Mouse (Mus musculus) liver, embryonic 16.5 days (tissue): ENCODE measurements around the gene Sp6. TPM values are rescaled to one million over a fixed set of nuclear protein-coding genes. Genes with fewer than 3 reads are reported as not detected.

Experiments used
- ATAC-seq: fragments of 200-750 bp; cut with Nextera tagmentation; 2 replicates; pipeline ENCODE4 v1.8.0; 2017; ENCODE audit warnings: low read depth, mild to moderate bottlenecking, moderate number of reproducible peaks, moderate library complexity
- H3K27ac ChIP-seq: fragments of 300-500 bp; sonication (generic); 2 replicates; pipeline ENCODE4 v1.5.1; 2014; ENCODE audit warnings: mild to moderate bottlenecking, low read length
- H3K27me3 ChIP-seq: fragments of 300-500 bp; sonication (generic); 2 replicates; pipeline ENCODE4 v1.6.1; 2014; ENCODE audit warnings: low read depth, low read length, mixed read lengths; ENCODE audit not compliant: control insufficient read depth, insufficient read depth
- H3K36me3 ChIP-seq: fragments of 300-500 bp; sonication (generic); 2 replicates; pipeline ENCODE4 v1.6.1; 2014; ENCODE audit warnings: mild to moderate bottlenecking; ENCODE audit not compliant: control insufficient read depth, insufficient read depth
- H3K4me1 ChIP-seq: fragments of 300-500 bp; sonication (generic); 2 replicates; pipeline ENCODE4 v1.6.1; 2014; ENCODE audit warnings: low read depth, low read length, mixed read lengths; ENCODE audit not compliant: control insufficient read depth
- H3K4me2 ChIP-seq: fragments of 300-500 bp; sonication (generic); 2 replicates; pipeline ENCODE4 v1.6.1; 2014; ENCODE audit warnings: low read depth, low read length, mixed read lengths
- H3K4me3 ChIP-seq: fragments of 300-500 bp; sonication (generic); 2 replicates; pipeline ENCODE4 v1.5.1; 2014; ENCODE audit warnings: low read depth, mild to moderate bottlenecking, low read length
- H3K9ac ChIP-seq: fragments of 300-500 bp; sonication (generic); 2 replicates; pipeline ENCODE4 v1.6.1; 2014; ENCODE audit warnings: low read depth, low read length
- H3K9me3 ChIP-seq: fragments of 300-500 bp; sonication (generic); replicated peaks from 2 replicates; pipeline ENCODE4 v1.6.1; 2016; ENCODE audit warnings: low read length; ENCODE audit not compliant: control insufficient read depth
- WGBS: fragments of 180-500 bp; shearing (Covaris S2); extraction: QIAGEN DNeasy Blood & Tissue Kit; methylation state at CpG from one replicate; pipeline ENCODE4 v1.1.7; 2014; ENCODE audit not compliant: insufficient replicate concordance; 5-methylcytosine and 5-hydroxymethylcytosine counted together
- polyA plus RNA-seq: library from polyadenylated mRNA; unstranded; fragments of >200 nt; fragmentation: Nextera tagmentation; extraction: Ambion mirVana; gene quantifications from 2 replicates; pipeline ENCODE4 v1.2.1, GENCODE M21; 2015

Gene Sp6
- polyA plus RNA-seq: not detected in 2 replicates

GRCm38 (mm10) chr11:97013121-97013670 is at the start of gene Sp6:
Sp6 (plus strand) TSS chr11:97013394.
- no peaks in the 10 kb centered on the region for H3K36me3 ChIP-seq
- peaks cover 59% of the 10 kb centered on the region for H3K27me3 ChIP-seq
- no peak within 1 kb of the TSS for H3K4me3 ChIP-seq
- no peak within 1 kb of the TSS for H3K9ac ChIP-seq
- no peaks in the 10 kb centered on the region for H3K4me1 ChIP-seq
- no peak for ATAC-seq
- no peak within 1 kb of the TSS for H3K27ac ChIP-seq
- H3K4me2 ChIP-seq: no peak within 1 kb of the TSS
- no peaks in the 10 kb centered on the region for H3K9me3 ChIP-seq
- WGBS: 27% methylated on average over 8 of the region's 8 CpGs

- H3K4me2 ChIP-seq: no peak overlapping the region
- peaks cover 60% of the 10 kb centered on the region for H3K4me1 ChIP-seq
- H3K27me3 ChIP-seq: no peaks in the 10 kb centered on the region
- peak overlapping the region; percentile 50 for H3K27ac ChIP-seq
- ATAC-seq: peak; percentile 61
- peaks cover 44% of the 10 kb centered on the region for H3K36me3 ChIP-seq
- WGBS: 25% methylated on average over 8 of the region's 8 CpGs
- peak overlapping the region; percentile 27; the same call in 1 of the 2 replicates for H3K9ac ChIP-seq
- no peaks in the 10 kb centered on the region for H3K9me3 ChIP-seq
- H3K4me3 ChIP-seq: no peak overlapping the region
Observed at GRCm38 (mm10) chr11:96963580-96963979, 49.6 kb upstream of the Sp6 start.

GRCm38 (mm10) chr11:96966172-96966571 is 47.0 kb upstream of the Sp6 start:
- Histone ChIP-seq H3K36me3 (peaks cover 18% of the 10 kb centered on the region), H3K4me1 (peaks cover 76% of the 10 kb centered on the region), H3K27me3 (no peaks in the 10 kb centered on the region), H3K4me3 (no peak overlapping the region), H3K9ac (no peak overlapping the region), H3K9me3 (no peaks in the 10 kb centered on the region), H3K27ac (peak overlapping the region; percentile 45), H3K4me2 (no peak overlapping the region)
- no peak for ATAC-seq
- 66% methylated on average over 3 of the region's 3 CpGs for WGBS

- Histone ChIP-seq H3K27ac (peak overlapping the region; percentile 87), H3K36me3 (peaks cover 11% of the 10 kb centered on the region; the same call in 1 of the 2 replicates), H3K4me2 (peak overlapping the region; percentile 72), H3K4me3 (peak overlapping the region; percentile 44), H3K9ac (peak overlapping the region; percentile 53), H3K27me3 (no peaks in the 10 kb centered on the region), H3K9me3 (no peaks in the 10 kb centered on the region), H3K4me1 (peaks cover 73% of the 10 kb centered on the region)
- WGBS: 17% methylated on average over 13 of the region's 13 CpGs
- peak; percentile 44; the same call in 1 of the 2 replicates for ATAC-seq
Observed at GRCm38 (mm10) chr11:96966914-96967543, 46.2 kb upstream of the Sp6 start.

- WGBS: 17% methylated on average over 11 of the region's 11 CpGs
- H3K9ac ChIP-seq: peak overlapping the region; percentile 53
- H3K4me1 ChIP-seq: peaks cover 66% of the 10 kb centered on the region
- peak overlapping the region; percentile 87 for H3K27ac ChIP-seq
- H3K4me2 ChIP-seq: peak overlapping the region; percentile 72
- H3K27me3 ChIP-seq: no peaks in the 10 kb centered on the region
- ATAC-seq: no peak
- H3K36me3 ChIP-seq: peaks cover 5% of the 10 kb centered on the region; the same call in 1 of the 2 replicates
- no peaks in the 10 kb centered on the region for H3K9me3 ChIP-seq
- H3K4me3 ChIP-seq: peak overlapping the region; percentile 44
Observed at GRCm38 (mm10) chr11:96967544-96968269, 45.5 kb upstream of the Sp6 start.

GRCm38 (mm10) chr11:96968476-96968875 is 44.7 kb upstream of the Sp6 start:
- no peaks in the 10 kb centered on the region for H3K9me3 ChIP-seq
- ATAC-seq: no peak
- H3K4me3 ChIP-seq: no peak overlapping the region
- 50% methylated on average over 6 of the region's 6 CpGs for WGBS
- peaks cover 59% of the 10 kb centered on the region for H3K4me1 ChIP-seq
- peak overlapping the region; percentile 87 for H3K27ac ChIP-seq
- H3K9ac ChIP-seq: peak overlapping the region; percentile 13
- no peaks in the 10 kb centered on the region for H3K27me3 ChIP-seq
- peak overlapping the region; percentile 72 for H3K4me2 ChIP-seq
- H3K36me3 ChIP-seq: peaks cover 5% of the 10 kb centered on the region; the same call in 1 of the 2 replicates

GRCm38 (mm10) chr11:96969280-96969722 is 43.9 kb upstream of the Sp6 start:
- H3K4me1 ChIP-seq: peaks cover 55% of the 10 kb centered on the region
- H3K4me2 ChIP-seq: peak overlapping the region; percentile 38
- no peaks in the 10 kb centered on the region for H3K27me3 ChIP-seq
- peak overlapping the region; percentile 87 for H3K27ac ChIP-seq
- WGBS: 45% methylated on average over 5 of the region's 5 CpGs
- peak overlapping the region; percentile 11; the same call in 1 of the 2 replicates for H3K4me3 ChIP-seq
- no peaks in the 10 kb centered on the region for H3K9me3 ChIP-seq
- H3K36me3 ChIP-seq: peaks cover 1% of the 10 kb centered on the region; the same call in 1 of the 2 replicates
- peak overlapping the region; percentile 39 for H3K9ac ChIP-seq
- ATAC-seq: peak; percentile 58

GRCm38 (mm10) chr11:96969746-96970145 is 43.4 kb upstream of the Sp6 start:
- ATAC-seq: no peak
- no peaks in the 10 kb centered on the region for H3K36me3 ChIP-seq
- peak overlapping the region; percentile 87 for H3K27ac ChIP-seq
- peaks cover 55% of the 10 kb centered on the region for H3K4me1 ChIP-seq
- H3K9ac ChIP-seq: peak overlapping the region; percentile 39
- H3K27me3 ChIP-seq: no peaks in the 10 kb centered on the region
- H3K9me3 ChIP-seq: no peaks in the 10 kb centered on the region
- H3K4me2 ChIP-seq: peak overlapping the region; percentile 38
- WGBS: 56% methylated on average over 1 of the region's 1 CpGs
- no peak overlapping the region for H3K4me3 ChIP-seq
